Mouse (Mus musculus) heart, postnatal 10 days (tissue): ENCODE measurements around the gene Sel1l2. TPM values are rescaled to one million over a fixed set of nuclear protein-coding genes. Genes with fewer than 3 reads are reported as not detected.
A peak's percentile ranks its signal among the peaks of the same experiment; 100 is the strongest.

ENCODE experiments used
- DNase-seq, 2 experiments: peaks; one replicate each; pipeline ENCODE4 v3.0.0; 2021
- intact Hi-C: fragments of 180-260 bp; cut with DNase I; formaldehyde crosslinking; loops from one replicate; pipeline ENCODE4 v1.15.1; 2025
- total RNA-seq, 2 experiments: library from RNA; stranded (reverse); gene quantifications; 2 replicates each; pipeline ENCODE4 v1.2.3; 2021

The Sel1l2 gene
- total RNA-seq: not detected

- no peak for DNase-seq
- intact Hi-C loops: no loop called here
Measured at GRCm38 (mm10) chr2:140389525-140389924, at the start of gene Sel1l2. Gene Sel1l2 (minus strand): TSS chr2:140389706.

- intact Hi-C loops: no loop called here
- DNase-seq: no peak
Measured at GRCm38 (mm10) chr2:140439081-140439480, 49.6 kb upstream of the Sel1l2 start.

GRCm38 (mm10) chr2:140427283-140427682 lies 37.8 kb upstream of the Sel1l2 start:
- DNase-seq: peak; percentile 26 to 36
- intact Hi-C loops: loop anchor here (5.0 kb wide), 1 partner anchor 225 kb away; no protein-coding TSS in a partner anchor

- no peak for DNase-seq
- intact Hi-C loops: loop anchor here (5.0 kb wide), 1 partner anchor 224 kb away; no protein-coding TSS in a partner anchor
Measured at GRCm38 (mm10) chr2:140425844-140426243, 36.3 kb upstream of the Sel1l2 start.

GRCm38 (mm10) chr2:140395744-140396231 lies 6.3 kb upstream of the Sel1l2 start:
- peak; percentile 31 to 37 for DNase-seq
- intact Hi-C loops: loop anchor here (5.0 to 10.0 kb wide), 2 partner anchors 223 to 331 kb away; partner anchors contain the start of genes Esf1, Ndufaf5 and Tasp1

GRCm38 (mm10) chr2:140395179-140395578 lies 5.7 kb upstream of the Sel1l2 start, which contains the start of gene Macrod2:
Gene Macrod2 (plus strand): TSS chr2:140395309.
- DNase-seq: peak; percentile 97 to 98
- intact Hi-C loops: loop anchor here (5.0 to 10.0 kb wide), 2 partner anchors 223 to 330 kb away; partner anchors contain the start of genes Esf1, Ndufaf5 and Tasp1

GRCm38 (mm10) chr2:140364804-140365203 lies 24.7 kb downstream of the Sel1l2 start:
- intact Hi-C loops: no loop called here
- DNase-seq: no peak

- no peak for DNase-seq
- intact Hi-C loops: no loop called here
Measured at GRCm38 (mm10) chr2:140359905-140360304, 29.6 kb downstream of the Sel1l2 start.

GRCm38 (mm10) chr2:140342394-140342793 lies 47.1 kb downstream of the Sel1l2 start:
- DNase-seq: no peak
- intact Hi-C loops: no loop called here

GRCm38 (mm10) chr2:140330508-140331306 lies 58.8 kb downstream of the Sel1l2 start:
- intact Hi-C loops: no loop called here
- DNase-seq: no peak

GRCm38 (mm10) chr2:140302976-140303708 lies 86.4 kb downstream of the Sel1l2 start:
- DNase-seq: no peak
- intact Hi-C loops: no loop called here

- intact Hi-C loops: no loop called here
- DNase-seq: no peak
Measured at GRCm38 (mm10) chr2:140297155-140297554, 92.4 kb downstream of the Sel1l2 start.

GRCm38 (mm10) chr2:140293820-140294219 lies 95.7 kb downstream of the Sel1l2 start:
- DNase-seq: no peak
- intact Hi-C loops: no loop called here

- intact Hi-C loops: no loop called here
- DNase-seq: no peak
Measured at GRCm38 (mm10) chr2:140280808-140281207, 108.7 kb downstream of the Sel1l2 start.

- intact Hi-C loops: no loop called here
- no peak for DNase-seq
Measured at GRCm38 (mm10) chr2:140255595-140256141, 133.8 kb downstream of the Sel1l2 start.

GRCm38 (mm10) chr2:140254256-140254655 lies 135.2 kb downstream of the Sel1l2 start:
- intact Hi-C loops: no loop called here
- DNase-seq: no peak

- no peak for DNase-seq
- intact Hi-C loops: no loop called here
Measured at GRCm38 (mm10) chr2:140243105-140243504, 146.4 kb downstream of the Sel1l2 start.

- DNase-seq: no peak
- intact Hi-C loops: no loop called here
Measured at GRCm38 (mm10) chr2:140242398-140242797, 147.1 kb downstream of the Sel1l2 start.

- intact Hi-C loops: no loop called here
Measured at GRCm38 (mm10) chr2:140237245-140237644, 152.3 kb downstream of the Sel1l2 start.

GRCm38 (mm10) chr2:140230295-140230694 lies 159.2 kb downstream of the Sel1l2 start:
- no peak for DNase-seq
- intact Hi-C loops: no loop called here

More at GRCm38 (mm10) chr2:140237245-140237644, 152.3 kb downstream of the Sel1l2 start:
- no peak for DNase-seq

GRCm38 (mm10) chr2:140220325-140220724 lies 169.2 kb downstream of the Sel1l2 start:
- no peak for DNase-seq
- intact Hi-C loops: no loop called here
